Mouse (Mus musculus): ENCODE measurements around the gene Mrgprb1. TPM values are rescaled to one million over a fixed set of nuclear protein-coding genes. Genes with fewer than 3 reads are reported as not detected.
"Not testable (repeated sequence)": the region's sequence is repeated elsewhere in the genome, so short reads cannot be mapped to it uniquely, and the experiment has no call there.

The Mrgprb1 gene
- not detected in 2 replicates for polyA plus RNA-seq (2014; fragmentation: Nextera tagmentation; extraction: Ambion mirVana)

GRCm38 (mm10) chr7:48456242-48456641 lies at the start of gene Mrgprb1:
TSS of gene Mrgprb1 (minus strand) at chr7:48456342.
- no peak within 1 kb of the TSS for H3K27ac ChIP-seq
- no peaks in the 10 kb centered on the region for H3K36me3 ChIP-seq (replicated peaks; ENCODE audit: control insufficient read depth, insufficient read depth)
- DNase-seq (ENCODE audit: low spot score) (no peak), ATAC-seq (ENCODE audit: low FRiP score) (no peak)
- no peaks in the 10 kb centered on the region for H3K4me1 ChIP-seq (replicated peaks; ENCODE audit: control insufficient read depth, insufficient read depth, low read length)
- peaks cover 48% of the 10 kb centered on the region; the same call in 1 of the 2 replicates for H3K9me3 ChIP-seq (ENCODE audit: control insufficient read depth, low read length)
- WGBS = 86% methylated on average over 3 of the region's 3 CpGs
- no peak within 1 kb of the TSS for H3K9ac ChIP-seq
- H3K4me2 ChIP-seq (replicated peaks) = no peak within 1 kb of the TSS
- H3K27me3 ChIP-seq (ENCODE audit: control insufficient read depth, insufficient read depth, low read length) = no peaks in the 10 kb centered on the region
- no peak within 1 kb of the TSS for H3K4me3 ChIP-seq (replicated peaks; ENCODE audit: low read length)

- 0 out of 2 replicates have a peak, but pooled peaks cover 38% of the 10 kb centered on the region for H3K9me3 ChIP-seq (ENCODE audit: control insufficient read depth, low read length)
- ATAC-seq (ENCODE audit: low FRiP score) (no peak), DNase-seq (ENCODE audit: low spot score) (no peak)
- no peak within 1 kb of the TSS for H3K27ac ChIP-seq
- H3K4me2 ChIP-seq (replicated peaks) = no peak within 1 kb of the TSS
- no peak within 1 kb of the TSS for H3K4me3 ChIP-seq (replicated peaks; ENCODE audit: low read length)
- no peak within 1 kb of the TSS for H3K9ac ChIP-seq
- no peaks in the 10 kb centered on the region for H3K4me1 ChIP-seq (replicated peaks; ENCODE audit: control insufficient read depth, insufficient read depth, low read length)
- no peaks in the 10 kb centered on the region for H3K27me3 ChIP-seq (ENCODE audit: control insufficient read depth, insufficient read depth, low read length)
- H3K36me3 ChIP-seq (replicated peaks; ENCODE audit: control insufficient read depth, insufficient read depth) = no peaks in the 10 kb centered on the region
Measured at GRCm38 (mm10) chr7:48499221-48499620, 43.1 kb upstream of the Mrgprb1 start, which contains the start of gene Mrgprx2. TSS of gene Mrgprx2 (minus strand) at chr7:48499321.

- ATAC-seq (ENCODE audit: low FRiP score) (no peak), DNase-seq (ENCODE audit: low spot score) (no peak)
- H3K27me3 ChIP-seq (ENCODE audit: control insufficient read depth, insufficient read depth, low read length) = no peaks in the 10 kb centered on the region
- H3K9me3 ChIP-seq (ENCODE audit: control insufficient read depth, low read length) = peaks cover 29% of the 10 kb centered on the region; the same call in 1 of the 2 replicates
- no peak overlapping the region for H3K4me2 ChIP-seq (replicated peaks)
- no peak overlapping the region for H3K27ac ChIP-seq
- H3K36me3 ChIP-seq (replicated peaks; ENCODE audit: control insufficient read depth, insufficient read depth) = no peaks in the 10 kb centered on the region
- 54% methylated on average over 3 of the region's 3 CpGs for WGBS
- H3K9ac ChIP-seq = no peak overlapping the region
- H3K4me1 ChIP-seq (replicated peaks; ENCODE audit: control insufficient read depth, insufficient read depth, low read length) = no peaks in the 10 kb centered on the region
- no peak overlapping the region for H3K4me3 ChIP-seq (replicated peaks; ENCODE audit: low read length)
Measured at GRCm38 (mm10) chr7:48436581-48436980, 19.6 kb downstream of the Mrgprb1 start.

- H3K4me2 ChIP-seq (replicated peaks); H3K9ac ChIP-seq; H3K4me3 ChIP-seq (replicated peaks; ENCODE audit: low read length); DNase-seq (ENCODE audit: low spot score); H3K4me1 ChIP-seq (replicated peaks; ENCODE audit: control insufficient read depth, insufficient read depth, low read length); H3K36me3 ChIP-seq (replicated peaks; ENCODE audit: control insufficient read depth, insufficient read depth); H3K27ac ChIP-seq; H3K27me3 ChIP-seq (ENCODE audit: control insufficient read depth, insufficient read depth, low read length); ATAC-seq (ENCODE audit: low FRiP score): not testable (repeated sequence)
- 94% methylated on average over 3 of the region's 3 CpGs for WGBS
- peaks cover 28% of the 10 kb centered on the region; the same call in 1 of the 2 replicates for H3K9me3 ChIP-seq (ENCODE audit: control insufficient read depth, low read length)
Measured at GRCm38 (mm10) chr7:48435936-48436335, 20.2 kb downstream of the Mrgprb1 start.

Other genes with a start within 250 kb of the Mrgprb1 start
- not detected in 2 replicates for gene Mrgprb8, start 67.8 kb downstream of the Mrgprb1 start, polyA plus RNA-seq (2014; fragmentation: Nextera tagmentation; extraction: Ambion mirVana)
- not detected in 2 replicates for gene Mrgprx2, start 43.0 kb upstream of the Mrgprb1 start, polyA plus RNA-seq (2014; fragmentation: Nextera tagmentation; extraction: Ambion mirVana)
- gene Mrgprb2, start 101.7 kb upstream of the Mrgprb1 start, polyA plus RNA-seq (2014; fragmentation: Nextera tagmentation; extraction: Ambion mirVana) = not detected in 2 replicates
- not detected in 2 replicates for gene Mrgprb3, start 187.5 kb upstream of the Mrgprb1 start, polyA plus RNA-seq (2014; fragmentation: Nextera tagmentation; extraction: Ambion mirVana)

Data from hindbrain, embryonic 14.5 days (tissue).